Mouse (Mus musculus) embryonic fibroblast, embryonic 13.5 days (primary cell): Measurements from ENCODE around the gene Prrx2. TPM values are rescaled to one million over a fixed set of nuclear protein-coding genes. Genes with fewer than 3 reads are reported as not detected.

Source experiments
- H3K27ac ChIP-seq: 2 replicates; pipeline ENCODE4 v1.5.1; 2012; ENCODE audit warnings: low read length, control low read depth, inconsistent platforms; ENCODE audit not compliant: insufficient read depth
- H3K4me1 ChIP-seq: 2 replicates; pipeline ENCODE4 v1.6.1; 2011; ENCODE audit warnings: low read length; ENCODE audit not compliant: control insufficient read depth, insufficient read depth
- H3K4me3 ChIP-seq: 2 replicates; pipeline ENCODE4 v1.5.1; 2011; ENCODE audit warnings: mild to moderate bottlenecking, control low read depth, low read length; ENCODE audit not compliant: insufficient read depth
- CTCF ChIP-seq: IDR thresholded peaks from 2 replicates; pipeline ENCODE4 v1.5.1; 2011; ENCODE audit warnings: mild to moderate bottlenecking, control low read depth, low read length, moderate library complexity, borderline replicate concordance; ENCODE audit not compliant: insufficient read depth
- POLR2A ChIP-seq: IDR thresholded peaks from 2 replicates; pipeline ENCODE4 v1.6.1; 2011; ENCODE audit warnings: low read depth, mild to moderate bottlenecking, control low read depth, low read length, moderate library complexity
- polyA plus RNA-seq: library from polyadenylated mRNA; stranded (reverse); fragments of >200 nt; gene quantifications from 2 replicates; pipeline ENCODE4 v1.2.4, GENCODE M21; 2011; ENCODE audit warnings: low read depth; ENCODE audit not compliant: missing spikeins, insufficient read length

Prrx2 gene
- polyA plus RNA-seq, 1 experiment: 154 TPM

DNA sequence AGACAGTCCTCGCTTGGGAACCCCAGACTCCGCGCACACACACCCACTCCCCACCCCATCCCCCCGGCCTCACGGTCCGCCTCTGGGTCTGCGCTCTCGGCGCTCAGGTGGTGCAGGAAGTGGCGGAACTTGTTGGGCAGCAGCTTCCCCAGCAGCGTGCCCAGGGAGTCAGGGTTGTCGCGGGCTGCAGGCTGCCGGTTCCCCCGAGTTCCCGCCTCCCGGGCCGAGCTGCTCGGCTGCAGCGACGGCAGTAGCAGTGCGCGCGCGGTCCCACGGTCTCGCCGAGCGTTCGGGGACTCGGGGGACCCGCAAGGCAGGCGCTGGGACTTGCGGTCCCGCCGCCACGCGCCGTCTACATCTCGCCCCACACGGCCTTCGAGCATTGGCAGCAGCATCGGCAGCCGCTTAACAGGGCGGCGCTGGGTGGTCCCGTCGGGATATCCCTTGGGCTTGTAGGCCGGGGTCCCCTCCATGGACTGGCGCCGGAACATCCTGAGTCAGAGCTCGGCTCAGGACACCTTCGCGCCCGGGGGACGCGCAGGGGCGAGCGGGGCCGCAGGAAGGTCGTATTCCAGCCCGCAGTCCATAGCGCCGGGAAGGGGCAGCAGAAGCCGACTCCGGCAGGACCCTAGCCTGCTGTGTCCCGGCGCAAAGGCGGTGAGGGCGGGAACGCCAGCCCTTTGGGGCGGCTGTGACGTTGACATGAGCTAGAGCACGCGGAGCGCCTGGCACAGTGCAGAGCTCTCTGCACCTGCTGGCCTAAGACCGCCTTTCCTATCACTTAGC is 33.5 kb upstream of the Prrx2 start:
- H3K4me1 ChIP-seq: peaks cover 2% of the 10 kb centered on the region; the same call in 1 of the 2 replicates
- peak overlapping the region; percentile 20 for H3K4me3 ChIP-seq
- TF ChIP-seq CTCF (no peak), POLR2A (no peak)
- H3K27ac ChIP-seq: no peak overlapping the region

DNA sequence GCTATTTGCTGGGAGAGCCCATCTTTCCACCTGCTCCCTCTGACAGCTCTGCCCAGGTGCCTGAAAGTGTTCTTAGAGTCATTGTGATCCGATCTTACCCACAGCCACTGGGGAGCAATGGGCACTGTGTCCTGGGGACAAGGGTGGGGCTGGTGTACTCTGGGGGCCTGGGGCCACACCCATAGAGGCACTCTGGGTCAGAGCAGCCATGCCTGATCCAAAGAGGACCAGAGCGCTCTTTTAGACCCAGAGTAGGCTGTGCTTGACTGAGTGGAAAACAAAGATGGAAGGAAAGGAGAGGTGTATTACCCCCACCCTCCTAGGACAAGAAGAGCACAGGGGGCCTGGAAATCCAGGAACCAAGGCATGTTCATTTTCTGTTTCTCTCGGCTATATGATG is 31.2 kb upstream of the Prrx2 start, which contains the start of gene 1700001O22Rik:
1700001O22Rik (minus strand) TSS at position 58 of the 400 bp plus-strand sequence.
- Histone ChIP-seq H3K27ac (no peak within 1 kb of the TSS), H3K4me3 (no peak within 1 kb of the TSS), H3K4me1 (no peaks in the 10 kb centered on the region)
- TF ChIP-seq CTCF (no peak), POLR2A (no peak)

DNA sequence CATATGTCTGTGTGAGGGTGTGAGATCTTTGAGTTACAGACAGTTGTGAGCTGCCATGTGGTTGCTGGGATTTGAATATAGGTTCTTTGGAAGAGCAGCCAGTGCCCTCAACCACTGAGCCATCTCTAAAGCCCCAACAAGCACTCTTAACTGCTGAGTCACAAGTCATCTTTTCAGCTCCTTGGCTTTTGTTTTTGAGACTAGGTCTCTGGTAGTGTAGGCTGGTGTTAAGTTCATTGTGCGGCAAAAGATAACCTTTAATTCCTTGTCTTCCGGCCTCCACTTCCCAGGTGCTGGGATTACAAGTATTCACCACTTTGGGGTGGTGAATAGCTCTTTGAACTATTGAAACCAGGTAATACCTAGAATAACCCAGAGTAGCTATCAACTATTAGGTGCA is 28.8 kb upstream of the Prrx2 start:
- Histone ChIP-seq H3K4me1 (no peaks in the 10 kb centered on the region), H3K27ac (no peak overlapping the region), H3K4me3 (no peak overlapping the region)
- no peak for TF ChIP-seq CTCF
- no peak for TF ChIP-seq POLR2A

DNA sequence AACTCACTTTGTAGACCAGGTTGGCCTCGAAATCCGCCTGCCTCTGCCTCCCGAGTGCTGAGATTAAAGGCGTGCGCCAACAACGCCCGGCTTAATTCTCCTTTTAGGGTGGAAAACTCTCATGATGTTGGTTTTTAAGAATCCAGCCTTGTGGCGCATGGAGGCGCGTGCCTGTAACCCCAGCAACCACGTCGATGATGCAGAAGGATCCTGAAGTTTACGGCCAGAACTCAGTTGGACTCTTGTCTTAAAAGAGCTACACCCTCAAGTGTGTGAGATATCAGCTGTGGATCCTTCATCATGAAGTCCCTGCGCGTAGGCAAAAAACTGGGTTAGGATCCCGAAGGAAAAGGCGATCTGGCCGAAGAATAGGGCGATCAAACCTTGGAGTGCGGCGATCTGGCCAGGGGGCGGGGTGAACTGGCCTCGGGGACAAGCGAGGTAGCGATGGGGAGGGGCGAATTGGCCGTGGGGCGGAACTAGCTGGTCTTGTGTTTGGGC is 27.6 kb upstream of the Prrx2 start:
- H3K27ac ChIP-seq: peak overlapping the region; percentile 24; the same call in 1 of the 2 replicates
- no peaks in the 10 kb centered on the region for H3K4me1 ChIP-seq
- H3K4me3 ChIP-seq: peak overlapping the region; percentile 56
- no peak for TF ChIP-seq CTCF
- peak; percentile 64 for TF ChIP-seq POLR2A

DNA sequence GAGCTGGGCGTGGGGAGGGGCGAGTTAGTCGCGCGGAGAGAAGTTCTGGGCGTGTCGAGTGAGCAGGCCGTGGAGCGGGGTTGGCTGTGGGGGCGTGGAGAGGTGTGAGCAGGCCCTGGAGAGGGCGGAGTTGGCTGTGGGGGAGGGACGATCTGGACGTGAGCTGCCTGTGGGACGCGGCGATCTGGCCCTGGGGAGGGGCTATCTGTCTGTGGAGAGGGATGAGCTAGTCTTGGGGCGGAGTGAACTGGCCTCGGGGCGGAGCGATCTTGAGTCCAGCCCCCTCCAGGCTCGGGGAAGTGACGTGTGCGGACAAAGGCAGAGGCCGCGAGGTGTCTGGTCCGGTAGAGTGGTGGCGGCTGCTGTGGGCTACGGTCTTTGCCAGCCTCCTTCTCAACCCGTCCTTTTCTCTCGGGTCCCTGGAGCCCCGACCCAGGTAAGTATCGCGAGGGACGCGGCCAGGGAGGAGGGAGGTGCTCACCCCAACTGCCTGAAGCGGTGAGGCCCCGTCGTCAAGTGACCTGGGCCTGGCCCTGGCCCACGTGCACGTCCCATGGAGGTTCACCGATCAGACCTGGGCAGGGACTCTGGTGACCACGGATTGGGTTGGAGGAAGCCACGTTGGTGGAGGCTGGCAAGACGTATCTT is 27.0 kb upstream of the Prrx2 start, which contains the start of gene Ntmt1:
Ntmt1 (plus strand) TSS at position 179 of the 648 bp plus-strand sequence.
- Histone ChIP-seq H3K27ac (peak within 1 kb of the TSS; percentile 24; the same call in 1 of the 2 replicates), H3K4me1 (no peaks in the 10 kb centered on the region), H3K4me3 (peak within 1 kb of the TSS; percentile 70)
- TF ChIP-seq POLR2A (peak; percentile 94), CTCF (no peak)

DNA sequence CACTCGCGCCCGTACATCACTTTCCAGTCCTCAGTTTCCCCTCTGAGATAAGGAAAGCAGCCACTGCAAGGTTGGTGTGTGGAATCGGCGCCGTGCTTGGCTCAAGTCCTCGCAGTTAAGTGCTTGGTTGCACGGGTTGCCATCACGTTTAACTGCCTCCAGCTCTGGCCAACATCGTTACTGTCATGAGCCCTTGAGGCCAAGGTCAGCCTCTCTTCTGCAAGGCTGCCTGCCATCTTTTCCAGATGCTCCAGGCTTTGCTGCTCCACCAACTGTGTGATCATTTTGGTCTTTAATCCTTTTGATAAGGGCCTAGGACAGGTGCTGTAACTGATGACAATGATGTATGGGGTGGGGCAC is 26.5 kb upstream of the Prrx2 start:
- TF ChIP-seq POLR2A: no peak
- TF ChIP-seq CTCF: no peak
- H3K4me3 ChIP-seq: peak overlapping the region; percentile 70
- no peak overlapping the region for H3K27ac ChIP-seq
- no peaks in the 10 kb centered on the region for H3K4me1 ChIP-seq

DNA sequence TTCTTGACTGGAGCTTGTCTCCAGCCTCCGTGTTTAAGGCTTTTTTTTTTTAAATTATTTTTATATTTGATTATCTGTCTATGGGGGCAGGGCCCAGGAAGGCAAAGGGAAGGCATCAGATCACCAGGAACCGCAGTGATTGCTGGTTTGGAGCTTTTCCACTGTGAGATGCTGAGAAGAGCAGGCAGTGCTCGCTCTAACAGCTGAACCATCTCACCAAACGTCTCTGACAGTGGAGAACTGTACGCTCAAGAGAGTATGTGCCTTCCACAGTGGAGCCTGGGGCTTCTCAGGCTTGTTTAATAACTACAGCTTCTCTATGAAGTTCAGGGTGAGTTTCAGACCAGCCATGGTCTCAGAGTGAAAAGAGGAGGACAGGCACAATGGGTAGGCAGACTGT is 25.3 kb upstream of the Prrx2 start:
- H3K4me1 ChIP-seq: no peaks in the 10 kb centered on the region
- H3K27ac ChIP-seq: no peak overlapping the region
- H3K4me3 ChIP-seq: no peak overlapping the region
- TF ChIP-seq CTCF: no peak
- TF ChIP-seq POLR2A: no peak

DNA sequence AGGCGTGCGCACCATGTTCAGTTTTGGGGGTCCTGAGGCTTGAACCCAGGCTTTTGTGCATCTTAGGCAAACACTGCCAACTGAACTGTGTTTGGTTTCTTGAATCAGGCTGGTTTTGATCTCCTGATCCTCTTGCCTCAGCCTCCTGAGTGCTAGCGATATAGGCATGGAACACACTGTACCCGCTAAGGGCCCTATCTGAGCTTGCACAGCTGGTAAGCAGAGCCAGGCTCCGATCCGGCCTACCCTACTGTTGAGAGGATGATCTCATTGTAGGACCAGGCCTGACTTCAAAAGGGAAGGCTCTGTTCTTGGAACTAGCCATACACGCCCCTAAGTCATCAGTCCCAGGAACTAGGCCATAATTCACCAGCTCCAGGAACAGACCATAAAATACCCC is 24.2 kb upstream of the Prrx2 start:
- Histone ChIP-seq H3K4me3 (no peak overlapping the region), H3K4me1 (no peaks in the 10 kb centered on the region), H3K27ac (no peak overlapping the region)
- TF ChIP-seq CTCF (no peak), POLR2A (no peak)

DNA sequence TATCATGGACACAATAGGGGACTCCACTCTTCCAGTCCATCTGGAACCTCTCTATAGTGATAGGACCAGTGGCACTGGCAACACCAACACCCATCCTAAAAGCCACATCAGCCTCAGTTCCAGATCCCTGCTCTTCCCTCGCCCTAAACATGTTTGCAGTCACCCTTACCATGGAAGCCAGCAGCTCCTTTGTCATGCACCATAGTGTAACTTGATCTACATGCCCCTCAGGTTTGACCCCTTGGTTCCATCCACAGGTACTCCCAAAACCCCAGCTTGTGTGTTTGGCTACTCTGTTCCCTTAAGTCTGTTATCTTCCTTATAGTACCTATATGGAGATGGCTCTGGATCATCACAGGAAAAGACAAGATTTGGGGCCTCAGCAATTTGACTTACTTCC is 18.4 kb upstream of the Prrx2 start:
- H3K4me3 ChIP-seq: no peak overlapping the region
- H3K4me1 ChIP-seq: no peaks in the 10 kb centered on the region
- no peak overlapping the region for H3K27ac ChIP-seq
- TF ChIP-seq CTCF: no peak
- TF ChIP-seq POLR2A: no peak

DNA sequence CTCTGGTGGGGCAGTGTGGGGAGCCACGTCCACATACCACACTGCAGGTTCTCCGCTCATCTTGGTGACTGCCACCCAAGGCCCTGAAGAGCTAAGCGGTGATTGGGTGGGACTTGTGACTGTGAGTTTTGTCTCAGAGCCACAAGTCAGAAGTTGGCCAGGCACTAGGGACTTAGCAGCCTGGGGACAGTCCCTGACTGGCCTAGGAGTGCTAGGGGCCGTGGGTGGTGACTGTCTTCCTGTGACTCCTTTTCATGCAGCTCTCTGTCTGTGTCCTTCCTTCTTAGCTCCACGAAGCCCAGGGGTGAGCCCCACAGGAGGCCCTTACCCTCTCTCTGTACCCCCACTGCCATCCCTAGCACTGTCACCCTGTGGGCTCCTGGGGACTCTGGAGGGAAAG is 14.9 kb upstream of the Prrx2 start:
- no peak overlapping the region for H3K27ac ChIP-seq
- H3K4me1 ChIP-seq: peaks cover 2% of the 10 kb centered on the region; the same call in 1 of the 2 replicates
- TF ChIP-seq POLR2A: no peak
- no peak for TF ChIP-seq CTCF
- no peak overlapping the region for H3K4me3 ChIP-seq
